Mouse (Mus musculus) CD4-positive helper T cell, adult 2 months (primary cell): ENCODE results near the gene Rbp2.

Experiments used
- DNase-seq: peaks from one replicate; pipeline ENCODE4 v3.0.0-alpha.2; 2012; ENCODE audit warnings: low read depth, missing footprints, low spot score

Gene Rbp2

GRCm38 (mm10) chr9:98485815-98486214 lies at the start of gene Rbp2:
Gene Rbp2, plus strand, starts transcription at chr9:98486115.
- no peak for DNase-seq

GRCm38 (mm10) chr9:98437819-98438218 lies 48.1 kb upstream of the Rbp2 start:
- no peak for DNase-seq

GRCm38 (mm10) chr9:98439091-98439490 lies 46.8 kb upstream of the Rbp2 start:
- no peak for DNase-seq

- DNase-seq, result no peak
These were observed 43.3 kb upstream of the Rbp2 start for GRCm38 (mm10) chr9:98442638-98443037.

GRCm38 (mm10) chr9:98445359-98446149 lies 40.4 kb upstream of the Rbp2 start:
- no peak for DNase-seq

GRCm38 (mm10) chr9:98450976-98451375 lies 34.9 kb upstream of the Rbp2 start:
- no peak for DNase-seq

GRCm38 (mm10) chr9:98466709-98467108 lies 19.2 kb upstream of the Rbp2 start:
- DNase-seq, result no peak

GRCm38 (mm10) chr9:98480172-98480749 lies 5.7 kb upstream of the Rbp2 start:
- no peak for DNase-seq

GRCm38 (mm10) chr9:98482256-98482655 lies 3.7 kb upstream of the Rbp2 start:
- DNase-seq, result no peak

- DNase-seq, result no peak
These were observed 895 bp upstream of the Rbp2 start for GRCm38 (mm10) chr9:98485020-98485419.

- DNase-seq, result no peak
These were observed 1.4 kb downstream of the Rbp2 start for GRCm38 (mm10) chr9:98487273-98487672.

- DNase-seq, result no peak
These were observed 3.6 kb downstream of the Rbp2 start for GRCm38 (mm10) chr9:98489532-98489931.

- no peak for DNase-seq
These were observed 4.2 kb downstream of the Rbp2 start for GRCm38 (mm10) chr9:98490128-98490527.

GRCm38 (mm10) chr9:98491071-98491470 lies 5.2 kb downstream of the Rbp2 start:
- no peak for DNase-seq

GRCm38 (mm10) chr9:98492212-98492611 lies 6.3 kb downstream of the Rbp2 start:
- DNase-seq, result no peak

- no peak for DNase-seq
These were observed 6.9 kb downstream of the Rbp2 start for GRCm38 (mm10) chr9:98492821-98493220.

- no peak for DNase-seq
These were observed 11.2 kb downstream of the Rbp2 start for GRCm38 (mm10) chr9:98497157-98497556.

GRCm38 (mm10) chr9:98497990-98498389 lies 12.1 kb downstream of the Rbp2 start:
- DNase-seq, result no peak

GRCm38 (mm10) chr9:98498717-98499268 lies 12.9 kb downstream of the Rbp2 start:
- DNase-seq, result no peak

- DNase-seq, result no peak
These were observed 13.7 kb downstream of the Rbp2 start for GRCm38 (mm10) chr9:98499601-98500000.

GRCm38 (mm10) chr9:98507480-98507879 lies 21.6 kb downstream of the Rbp2 start:
- no peak for DNase-seq

GRCm38 (mm10) chr9:98510363-98511055 lies 24.6 kb downstream of the Rbp2 start:
- no peak for DNase-seq
